Mouse (Mus musculus): ENCODE results near the gene Samsn1.

DNA sequence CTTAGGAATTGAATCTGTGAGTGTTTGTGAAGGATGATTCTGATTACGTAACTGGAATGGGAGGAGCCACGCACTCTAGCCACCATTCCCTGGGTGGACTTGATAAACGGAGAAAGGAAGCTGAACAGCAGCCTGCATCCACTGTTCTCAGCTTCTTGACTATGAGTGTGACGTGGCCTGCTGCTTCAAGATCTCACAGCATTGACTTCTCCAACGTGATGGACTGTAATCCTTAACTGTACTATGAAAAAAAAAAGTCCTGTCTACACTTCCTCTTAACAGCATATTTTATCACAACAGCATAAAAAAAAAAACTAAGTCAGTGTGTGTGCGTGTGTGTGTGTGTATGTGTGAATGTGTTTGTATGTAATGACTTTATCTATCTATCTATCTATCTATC, 134.9 kb downstream of the Samsn1 start:
- no peak for TF ChIP-seq CTCF (IDR thresholded peaks at IDR 0.05)
- no peak for TF ChIP-seq POLR2A (IDR thresholded peaks at IDR 0.05; ENCODE audit: insufficient read depth, low read depth, low read length)
